Mouse (Mus musculus) right cerebral cortex, postnatal 14 days (tissue): ENCODE results near the gene Plekha6.

Source experiments
- DNase-seq: peaks from one replicate; pipeline ENCODE4 v3.0.0; 2022

The Plekha6 gene

GRCm38 (mm10) chr1:133250761-133251160 is 86.8 kb downstream of the Plekha6 start:
- no peak for DNase-seq

- DNase-seq = no peak
These were observed 87.6 kb downstream of the Plekha6 start for GRCm38 (mm10) chr1:133251625-133252034.

GRCm38 (mm10) chr1:133252251-133252650 is 88.2 kb downstream of the Plekha6 start:
- DNase-seq = no peak

DNA sequence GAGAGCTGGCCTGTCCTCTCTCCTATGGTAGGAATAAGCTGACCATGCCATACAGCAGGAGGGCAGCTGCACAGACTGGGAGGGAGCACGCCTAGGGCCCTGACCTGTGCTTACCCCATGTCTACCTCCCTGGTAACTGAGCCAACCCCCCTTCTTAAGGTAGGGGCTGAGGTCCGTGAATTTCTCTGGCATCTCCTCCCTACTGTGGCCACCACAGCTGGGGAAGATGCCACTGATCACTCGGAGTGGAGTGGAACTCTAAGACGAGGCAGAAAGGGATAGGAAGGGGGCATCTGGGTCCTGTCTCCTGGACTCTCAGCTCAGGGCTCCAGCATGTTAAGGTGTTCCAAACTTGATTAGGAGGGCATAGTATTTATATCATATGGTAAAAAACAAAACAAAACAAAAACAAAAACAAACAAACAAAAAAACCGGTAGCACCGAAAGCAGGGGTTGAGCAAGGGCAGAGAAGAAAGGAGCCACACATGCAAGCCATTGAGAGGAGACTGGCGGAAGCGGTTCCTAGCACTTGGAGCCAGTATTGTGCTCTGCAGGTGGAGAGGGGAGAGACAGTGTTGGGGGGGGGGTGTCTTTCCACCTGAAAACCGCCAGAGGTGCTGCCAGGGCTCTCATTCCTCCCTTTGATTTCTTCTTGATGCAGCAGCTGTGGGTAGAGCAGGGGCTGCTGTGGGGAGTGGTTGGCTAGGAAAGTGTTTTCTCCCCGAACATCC is 89.0 kb downstream of the Plekha6 start:
- DNase-seq = no peak

DNA sequence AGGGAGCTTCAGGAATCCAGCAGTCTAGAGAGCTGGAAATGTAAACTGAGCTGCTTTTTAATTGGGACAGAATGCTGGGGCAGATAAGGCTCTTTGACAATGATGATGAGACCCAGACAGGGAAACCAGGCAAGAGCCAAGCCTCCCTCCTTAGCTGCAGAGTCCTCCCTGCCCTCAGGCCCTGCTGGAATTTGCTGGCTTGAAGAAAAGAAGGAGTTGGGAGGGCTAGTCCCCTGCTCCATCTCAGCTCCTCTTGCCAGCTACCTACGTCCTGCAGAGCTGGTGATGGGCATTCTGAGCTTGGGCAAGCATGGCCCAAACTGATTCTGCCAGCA is 89.5 kb downstream of the Plekha6 start:
- DNase-seq = no peak

DNA sequence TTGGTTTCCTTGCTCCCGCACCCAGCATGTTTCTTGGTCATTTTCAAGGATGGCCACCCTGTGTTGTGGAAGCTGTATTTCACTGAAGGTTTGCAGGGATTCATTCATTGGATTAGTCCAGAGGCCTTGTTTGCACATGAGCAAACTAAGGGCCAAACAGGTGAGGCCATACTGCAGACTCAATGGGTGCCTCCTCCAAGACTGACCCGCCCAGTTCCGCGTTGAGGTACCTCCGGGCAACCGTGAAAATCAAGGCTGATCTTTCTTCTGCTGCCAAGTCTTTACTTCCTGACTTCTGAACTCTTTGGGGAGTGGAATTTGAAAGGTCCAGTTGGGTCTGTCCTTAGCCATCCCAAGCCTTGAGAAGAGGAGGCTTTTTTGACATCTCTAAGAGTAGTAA is 90.2 kb downstream of the Plekha6 start:
- no peak for DNase-seq

- no peak for DNase-seq
These were observed 91.1 kb downstream of the Plekha6 start for GRCm38 (mm10) chr1:133254856-133255764.

- DNase-seq = no peak
These were observed 91.8 kb downstream of the Plekha6 start for GRCm38 (mm10) chr1:133255776-133256175.

- no peak for DNase-seq
These were observed 92.3 kb downstream of the Plekha6 start for GRCm38 (mm10) chr1:133256347-133256746.

- no peak for DNase-seq
These were observed 94.7 kb downstream of the Plekha6 start for GRCm38 (mm10) chr1:133258694-133259093.

DNA sequence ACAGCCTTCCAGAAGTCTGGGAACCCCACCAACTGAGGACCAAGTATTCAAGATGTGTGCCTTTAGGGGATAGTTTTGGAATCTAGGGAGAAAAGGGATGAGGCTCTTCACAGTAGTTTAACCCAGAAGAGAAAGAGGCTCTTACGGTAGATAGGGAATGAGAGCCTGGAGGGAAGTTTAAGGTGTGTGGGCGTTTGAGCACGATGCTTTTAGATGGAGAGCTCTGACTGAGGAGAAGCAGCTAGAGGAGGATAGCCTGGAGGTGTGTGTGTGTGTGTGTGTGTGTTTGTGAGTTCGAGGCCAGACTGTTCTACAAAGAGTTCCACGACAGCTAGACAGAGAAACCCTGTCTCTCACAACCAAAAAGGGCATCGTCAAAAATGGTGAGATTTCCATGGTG is 98.6 kb downstream of the Plekha6 start:
- no peak for DNase-seq

GRCm38 (mm10) chr1:133263134-133263533 is 99.1 kb downstream of the Plekha6 start:
- no peak for DNase-seq

GRCm38 (mm10) chr1:133264367-133264766 is 100.4 kb downstream of the Plekha6 start:
- DNase-seq = no peak

DNA sequence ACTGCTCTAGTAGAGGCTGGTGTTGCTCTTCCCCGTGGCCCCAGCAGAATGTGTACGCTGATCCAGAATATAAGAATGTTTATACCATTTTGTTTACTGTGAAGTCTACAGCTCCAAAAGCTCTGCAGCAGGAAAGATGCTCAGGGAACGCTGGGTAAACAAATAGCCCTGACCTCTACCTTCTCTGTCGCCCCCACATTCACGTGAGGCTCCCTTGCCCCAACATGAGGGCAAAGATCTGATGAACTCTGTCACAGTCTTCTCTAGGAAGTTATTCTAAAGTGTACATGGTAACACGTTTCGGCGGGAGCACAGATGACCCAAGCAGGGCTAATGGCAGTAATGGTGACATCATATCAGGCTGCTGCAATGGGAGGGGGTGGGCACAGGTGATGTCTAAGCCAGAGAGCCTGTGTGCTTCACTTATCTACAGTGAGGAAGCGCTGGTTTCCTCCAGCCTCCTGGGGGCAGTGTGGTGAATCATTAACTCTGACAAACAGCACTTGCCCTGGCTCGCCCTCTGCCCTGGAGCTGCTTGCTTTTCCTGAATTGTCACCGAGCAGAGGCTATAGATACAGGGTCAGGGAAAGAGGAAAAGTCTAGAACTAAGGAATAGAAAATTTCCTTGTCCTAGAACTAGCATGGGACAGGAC is 101.2 kb downstream of the Plekha6 start:
- no peak for DNase-seq

GRCm38 (mm10) chr1:133267094-133267493 is 103.1 kb downstream of the Plekha6 start:
- no peak for DNase-seq

- no peak for DNase-seq
These were observed 103.9 kb downstream of the Plekha6 start for GRCm38 (mm10) chr1:133267813-133268492.

DNA sequence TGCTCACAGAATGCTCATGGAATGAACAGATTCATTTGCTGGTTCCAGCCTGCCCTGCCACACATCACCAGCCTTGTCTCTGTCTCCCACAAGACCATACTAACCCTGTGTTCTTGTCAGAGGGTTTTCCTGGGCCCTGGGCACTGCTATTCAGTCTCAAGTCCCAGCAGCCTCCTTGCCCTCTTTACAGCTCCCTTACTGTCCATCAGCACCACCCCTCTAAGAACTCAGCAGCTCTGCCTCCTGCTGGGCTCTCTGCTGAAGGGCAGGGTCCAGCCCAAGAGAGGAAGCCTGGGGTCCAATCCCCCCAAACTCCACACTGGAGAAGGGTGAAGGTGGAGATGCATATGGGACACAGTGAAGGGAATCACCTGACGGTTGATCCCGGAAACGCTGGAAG is 104.5 kb downstream of the Plekha6 start:
- no peak for DNase-seq

DNA sequence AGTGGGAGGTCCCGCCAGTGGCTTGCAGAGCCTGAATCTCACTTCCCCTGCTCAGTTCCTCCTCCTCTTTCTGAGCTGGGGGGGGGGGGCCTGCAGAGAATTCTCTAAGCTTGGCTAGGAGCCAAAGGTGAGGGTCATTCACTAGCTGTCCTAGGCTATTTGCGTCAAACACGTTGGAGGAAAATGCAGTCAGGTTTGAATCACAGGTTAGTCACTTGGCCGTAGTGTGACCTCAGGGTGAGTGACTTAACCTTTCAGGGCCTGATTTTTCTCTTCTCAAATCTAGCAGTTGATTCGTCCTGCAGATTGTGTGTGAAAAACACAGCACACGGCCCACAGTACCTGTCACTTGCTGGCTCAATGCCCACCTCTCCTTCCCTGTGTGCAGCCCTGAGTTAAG is 106.3 kb downstream of the Plekha6 start:
- no peak for DNase-seq

GRCm38 (mm10) chr1:133274163-133274562 is 110.2 kb downstream of the Plekha6 start:
- no peak for DNase-seq

GRCm38 (mm10) chr1:133276983-133277382 is 113.0 kb downstream of the Plekha6 start:
- no peak for DNase-seq

- no peak for DNase-seq
These were observed 114.5 kb downstream of the Plekha6 start for GRCm38 (mm10) chr1:133278539-133278938.

DNA sequence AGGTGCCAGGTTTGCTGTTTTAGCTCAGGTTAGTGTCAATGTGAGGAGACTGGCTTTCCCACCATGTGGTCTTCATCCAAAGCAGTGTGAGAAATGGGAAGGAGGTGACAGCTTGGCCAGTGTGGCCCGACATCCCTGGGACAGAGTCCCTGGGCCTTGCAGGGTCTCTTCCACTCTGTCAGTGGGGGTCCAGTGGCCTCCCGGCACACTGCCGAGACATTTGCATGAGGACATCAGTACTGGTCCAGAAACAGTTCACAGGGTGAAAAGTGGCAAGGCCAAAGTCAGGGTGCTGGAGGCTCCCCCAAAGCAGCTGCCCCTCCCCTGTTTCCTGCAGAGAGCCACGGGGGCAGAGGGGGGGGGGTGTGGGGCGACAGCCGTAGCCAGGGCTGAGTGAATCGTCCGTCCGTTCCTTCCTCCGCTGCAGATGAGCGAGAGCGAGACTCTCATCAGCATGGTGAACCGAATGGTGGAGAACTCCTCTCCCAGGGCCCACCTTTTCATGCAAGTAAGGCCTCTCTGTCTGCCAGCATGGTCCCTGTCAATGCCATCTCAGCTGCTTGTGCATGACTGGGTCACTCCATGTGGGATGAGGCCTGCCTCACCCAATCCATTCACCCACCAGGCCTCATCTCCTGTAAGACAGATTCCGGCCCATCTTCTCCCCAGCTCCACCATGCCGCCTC is 115.1 kb downstream of the Plekha6 start:
- DNase-seq = no peak
